Mouse (Mus musculus): Measurements from ENCODE around the gene Cacna1d.

The Cacna1d gene

GRCm38 (mm10) chr14:30168387-30168786, 322.9 kb downstream of the Cacna1d start:
- in situ Hi-C loops (cut with MboI), result no loop called here

- in situ Hi-C loops (cut with MboI), result no loop called here
Observed at GRCm38 (mm10) chr14:30167606-30168005, 323.6 kb downstream of the Cacna1d start.

- in situ Hi-C loops (cut with MboI), result no loop called here
Observed at GRCm38 (mm10) chr14:30166036-30166435, 325.2 kb downstream of the Cacna1d start.

- in situ Hi-C loops (cut with MboI), result no loop called here
Observed at GRCm38 (mm10) chr14:30163733-30164708, 327.2 kb downstream of the Cacna1d start.

GRCm38 (mm10) chr14:30147774-30148173, 343.5 kb downstream of the Cacna1d start:
- in situ Hi-C loops (cut with MboI), result loop anchor here (10.0 kb wide), 1 partner anchor 307 kb away; no protein-coding TSS in a partner anchor

- in situ Hi-C loops (cut with MboI), result no loop called here
Observed at GRCm38 (mm10) chr14:30138379-30138964, 352.8 kb downstream of the Cacna1d start.

GRCm38 (mm10) chr14:30137961-30138360, 353.3 kb downstream of the Cacna1d start:
- in situ Hi-C loops (cut with MboI), result no loop called here

GRCm38 (mm10) chr14:30136965-30137364, 354.3 kb downstream of the Cacna1d start:
- in situ Hi-C loops (cut with MboI), result no loop called here

- in situ Hi-C loops (cut with MboI), result no loop called here
Observed at GRCm38 (mm10) chr14:30135351-30135750, 355.9 kb downstream of the Cacna1d start.

- in situ Hi-C loops (cut with MboI), result no loop called here
Observed at GRCm38 (mm10) chr14:30133684-30134083, 357.6 kb downstream of the Cacna1d start.

GRCm38 (mm10) chr14:30131256-30131655, 360.0 kb downstream of the Cacna1d start:
- in situ Hi-C loops (cut with MboI), result no loop called here

GRCm38 (mm10) chr14:30130092-30130491, 361.2 kb downstream of the Cacna1d start:
- in situ Hi-C loops (cut with MboI), result no loop called here

- in situ Hi-C loops (cut with MboI), result no loop called here
Observed at GRCm38 (mm10) chr14:30129378-30129777, 361.9 kb downstream of the Cacna1d start.

GRCm38 (mm10) chr14:30124951-30125690, 366.1 kb downstream of the Cacna1d start:
- in situ Hi-C loops (cut with MboI), result no loop called here

GRCm38 (mm10) chr14:30120023-30120422, 371.2 kb downstream of the Cacna1d start:
- in situ Hi-C loops (cut with MboI), result no loop called here

- in situ Hi-C loops (cut with MboI), result no loop called here
Observed at GRCm38 (mm10) chr14:30113392-30114108, 377.7 kb downstream of the Cacna1d start.

- in situ Hi-C loops (cut with MboI), result no loop called here
Observed at GRCm38 (mm10) chr14:30109079-30109478, 382.2 kb downstream of the Cacna1d start.

- in situ Hi-C loops (cut with MboI), result no loop called here
Observed at GRCm38 (mm10) chr14:30106550-30106949, 384.7 kb downstream of the Cacna1d start.

- in situ Hi-C loops (cut with MboI), result no loop called here
Observed at GRCm38 (mm10) chr14:30105551-30105950, 385.7 kb downstream of the Cacna1d start.

- in situ Hi-C loops (cut with MboI), result no loop called here
Observed at GRCm38 (mm10) chr14:30103946-30104536, 387.2 kb downstream of the Cacna1d start.

- in situ Hi-C loops (cut with MboI), result no loop called here
Observed at GRCm38 (mm10) chr14:30097239-30097638, 394.0 kb downstream of the Cacna1d start.

Data from mature B cell (primary cell).